Mouse (Mus musculus) stomach, postnatal 0 days (tissue): ENCODE data around the gene Zbtb2.

Experiments used
- CTCF ChIP-seq: IDR thresholded peaks from 2 replicates; pipeline ENCODE4 v1.5.1; 2016; ENCODE audit warnings: antibody characterized with exemption, low read depth, mild to moderate bottlenecking, moderate library complexity
- EP300 ChIP-seq: optimal IDR thresholded peaks from 2 replicates; pipeline ENCODE3; 2016; ENCODE audit warnings: antibody characterized with exemption

DNA sequence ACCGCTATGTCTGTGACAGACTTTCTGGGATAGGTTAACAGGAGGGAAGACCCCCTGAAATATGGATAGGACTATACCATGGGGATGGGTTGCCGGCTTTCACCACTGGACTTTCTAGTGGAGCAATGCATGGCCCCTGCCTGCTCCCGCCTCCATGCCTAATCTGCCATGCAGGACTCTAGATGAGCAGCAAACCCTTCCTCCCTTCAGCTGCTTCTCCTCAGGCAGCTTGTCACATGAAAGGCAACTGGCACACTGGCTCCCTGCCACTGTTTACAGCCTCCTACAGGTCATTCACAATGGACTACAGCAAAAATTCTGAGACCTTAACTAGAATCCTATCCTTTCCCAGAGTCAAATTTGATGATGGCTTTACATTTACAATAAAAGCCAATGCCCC lies 42.9 kb upstream of the Zbtb2 start:
- TF ChIP-seq CTCF (no peak; the same call in 1 of the 2 replicates), EP300 (no peak)
